Mouse (Mus musculus) olfactory bulb, adult 2 months (tissue): ENCODE measurements at regions not wholly inside any gene's neighbourhood (a gene's known extent, or its start where the extent isn't known, plus 50 kb on each side); places are given as distances from the start of the nearest gene placed in this dataset.

Experiments used
- H3K27ac ChIP-seq: fragments of 200-500 bp; 2 replicates; pipeline ENCODE4 v1.5.1; 2012; ENCODE audit warnings: low read depth, low read length; ENCODE audit not compliant: insufficient read depth
- H3K4me1 ChIP-seq: fragments of 200-500 bp; 2 replicates; pipeline ENCODE4 v1.6.1; 2012; ENCODE audit warnings: low read length; ENCODE audit not compliant: control insufficient read depth, insufficient read depth
- H3K4me3 ChIP-seq: fragments of 200-500 bp; 2 replicates; pipeline ENCODE4 v1.5.1; 2012; ENCODE audit warnings: mild to moderate bottlenecking, low read depth, low read length, moderate library complexity; ENCODE audit not compliant: insufficient read depth
- CTCF ChIP-seq: fragments of 200-500 bp; IDR thresholded peaks from 2 replicates; pipeline ENCODE4 v1.5.1; 2012; ENCODE audit warnings: low read depth, mild to moderate bottlenecking, low read length, moderate library complexity; ENCODE audit not compliant: insufficient read depth
- POLR2A ChIP-seq: fragments of 200-500 bp; IDR thresholded peaks from 2 replicates; pipeline ENCODE4 v1.6.1; 2012; ENCODE audit warnings: mild to moderate bottlenecking, low read depth, low read length, moderate library complexity; ENCODE audit not compliant: insufficient read depth
- WGBS: fragments of 180-500 bp; shearing (Covaris S2); methylation state at CpG from one replicate; pipeline ENCODE4 v1.1.7; 2018; 5-methylcytosine and 5-hydroxymethylcytosine counted together

GRCm38 (mm10) chr12:74534882-74535281, 218.7 kb upstream of the Gm11042 start:
- no peak overlapping the region for H3K4me3 ChIP-seq
- no peaks in the 10 kb centered on the region for H3K4me1 ChIP-seq
- H3K27ac ChIP-seq = no peak overlapping the region
- TF ChIP-seq POLR2A = no peak
- 83% methylated on average over 2 of the region's 2 CpGs for WGBS

- H3K4me3 ChIP-seq = no peak overlapping the region
- no peaks in the 10 kb centered on the region for H3K4me1 ChIP-seq
- WGBS = 51% methylated on average over 5 of the region's 5 CpGs
- TF ChIP-seq POLR2A (no peak), CTCF (no peak)
- no peak overlapping the region for H3K27ac ChIP-seq
Measured at GRCm38 (mm10) chr12:74528983-74529566, 212.9 kb upstream of the Gm11042 start.

GRCm38 (mm10) chr12:74527190-74527621, 211.0 kb upstream of the Gm11042 start:
- no peaks in the 10 kb centered on the region for H3K4me1 ChIP-seq
- WGBS = 42% methylated on average over 2 of the region's 2 CpGs
- no peak overlapping the region for H3K27ac ChIP-seq
- no peak overlapping the region for H3K4me3 ChIP-seq
- no peak for TF ChIP-seq POLR2A
- no peak for TF ChIP-seq CTCF

- no peak overlapping the region for H3K27ac ChIP-seq
- H3K4me3 ChIP-seq = no peak overlapping the region
- H3K4me1 ChIP-seq = no peaks in the 10 kb centered on the region
- TF ChIP-seq CTCF = no peak
- no peak for TF ChIP-seq POLR2A
Measured at GRCm38 (mm10) chr12:74523988-74524387, 207.8 kb upstream of the Gm11042 start.

DNA sequence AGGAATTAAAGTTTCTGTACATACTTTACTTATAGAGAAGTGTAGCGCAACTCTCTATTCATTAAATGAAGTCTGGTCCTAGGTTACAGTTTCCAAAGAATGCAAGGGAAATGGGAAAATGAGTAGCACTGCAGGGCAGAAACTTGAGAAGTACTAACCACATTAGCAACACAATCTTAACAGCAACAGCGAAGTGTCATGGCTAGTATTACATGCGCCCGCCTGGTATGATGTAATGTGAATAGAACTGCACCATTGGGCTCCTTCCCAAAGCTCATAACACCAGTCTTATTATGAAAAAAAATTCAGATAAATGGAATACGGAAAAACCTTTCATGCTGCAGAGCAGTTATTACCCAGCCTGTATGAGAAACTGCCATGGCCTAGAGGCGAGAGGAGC, 201.8 kb upstream of the Gm11042 start:
- no peak for TF ChIP-seq CTCF
- TF ChIP-seq POLR2A = no peak
- no peak overlapping the region for H3K27ac ChIP-seq
- no peaks in the 10 kb centered on the region for H3K4me1 ChIP-seq
- no peak overlapping the region for H3K4me3 ChIP-seq
- 91% methylated on average over 6 of the region's 6 CpGs for WGBS

DNA sequence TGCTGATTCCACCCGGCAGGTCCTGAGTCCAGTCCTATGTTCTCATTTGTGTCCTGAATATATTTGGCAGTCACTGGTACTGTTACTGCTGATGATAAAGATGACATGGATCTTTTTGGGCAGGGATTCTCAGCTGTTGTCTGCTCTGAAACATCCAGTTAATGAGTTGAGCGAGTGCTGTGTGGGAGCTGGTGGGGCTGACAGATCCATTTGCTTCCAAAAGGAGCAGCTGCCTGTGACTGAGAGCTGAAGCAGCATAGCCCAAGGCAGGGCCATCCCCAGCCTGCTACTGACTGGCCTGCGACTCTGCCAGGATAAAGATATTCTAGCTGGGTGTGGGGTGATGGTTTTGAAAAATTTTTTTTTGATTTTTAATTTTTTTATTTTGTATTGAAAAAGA, 200.3 kb upstream of the Gm11042 start:
- Histone ChIP-seq H3K4me3 (no peak overlapping the region), H3K27ac (no peak overlapping the region), H3K4me1 (no peaks in the 10 kb centered on the region)
- WGBS = 60% methylated on average over 3 of the region's 3 CpGs
- TF ChIP-seq POLR2A (no peak), CTCF (no peak)

- Histone ChIP-seq H3K4me3 (no peak overlapping the region), H3K27ac (no peak overlapping the region), H3K4me1 (no peaks in the 10 kb centered on the region)
- no peak for TF ChIP-seq POLR2A
- no peak for TF ChIP-seq CTCF
- 80% methylated on average over 2 of the region's 2 CpGs for WGBS
Measured at GRCm38 (mm10) chr12:74502791-74503190, 186.6 kb upstream of the Gm11042 start.

DNA sequence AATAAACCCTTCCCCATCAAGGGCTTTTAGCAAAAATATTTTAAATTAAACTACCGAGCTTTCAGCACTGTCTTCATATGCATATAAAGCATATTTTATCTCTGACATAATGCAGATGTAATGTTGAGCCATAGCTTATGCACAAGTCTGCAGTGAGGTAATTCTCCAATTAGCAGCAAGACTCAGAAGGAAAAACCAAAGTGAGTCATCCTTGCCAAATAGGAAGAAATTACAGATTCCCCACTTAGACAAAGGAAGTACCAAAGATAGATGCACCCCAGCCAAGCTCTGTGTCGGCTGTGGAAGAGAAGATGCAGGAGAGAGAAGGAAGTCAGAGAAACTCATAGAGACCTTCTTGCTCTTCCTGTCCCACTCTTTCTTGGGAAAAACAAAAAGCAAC, 161.4 kb upstream of the Gm11042 start:
- no peak for TF ChIP-seq CTCF
- no peak for TF ChIP-seq POLR2A
- Histone ChIP-seq H3K4me1 (no peaks in the 10 kb centered on the region), H3K4me3 (no peak overlapping the region), H3K27ac (peak overlapping the region; percentile 67)
- 26% methylated on average over 2 of the region's 2 CpGs for WGBS

GRCm38 (mm10) chr12:74474741-74475140, 158.5 kb upstream of the Gm11042 start:
- H3K27ac ChIP-seq = no peak overlapping the region
- TF ChIP-seq POLR2A = no peak

GRCm38 (mm10) chr12:74458521-74458920, 142.3 kb upstream of the Gm11042 start:
- Histone ChIP-seq H3K4me3 (no peak overlapping the region), H3K27ac (peak overlapping the region; percentile 100), H3K4me1 (peaks cover 11% of the 10 kb centered on the region)
- TF ChIP-seq CTCF (no peak), POLR2A (no peak)
- WGBS = 10% methylated on average over 4 of the region's 4 CpGs

More at GRCm38 (mm10) chr12:74474741-74475140, 158.5 kb upstream of the Gm11042 start:
- WGBS = 93% methylated on average over 1 of the region's 1 CpGs
- H3K4me3 ChIP-seq = no peak overlapping the region
- H3K4me1 ChIP-seq = no peaks in the 10 kb centered on the region
